Mouse (Mus musculus): ENCODE measurements around the gene App.

The App gene

DNA sequence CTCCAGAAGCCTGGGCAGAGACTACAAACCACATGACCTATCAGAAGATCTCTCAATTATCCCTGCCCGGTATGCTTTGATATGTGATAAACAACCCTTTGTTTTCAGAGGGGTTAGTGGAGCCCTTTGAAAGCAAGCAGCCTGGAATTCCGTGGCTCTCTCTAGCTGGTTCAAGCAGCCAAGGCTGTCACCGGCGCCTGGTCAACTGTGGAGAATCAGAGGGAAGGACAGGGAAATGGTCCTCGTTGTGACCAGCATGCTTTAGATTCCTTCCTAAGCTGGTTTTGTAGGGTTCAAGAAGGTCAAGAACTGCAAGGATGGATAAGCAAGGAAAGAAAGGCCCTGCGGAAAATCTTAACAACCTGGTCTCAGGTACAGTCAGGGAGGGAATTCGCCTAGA, 21.9 kb downstream of the App start:
- no peak for DNase-seq (ENCODE audit: low spot score in 2 of 2)

DNA sequence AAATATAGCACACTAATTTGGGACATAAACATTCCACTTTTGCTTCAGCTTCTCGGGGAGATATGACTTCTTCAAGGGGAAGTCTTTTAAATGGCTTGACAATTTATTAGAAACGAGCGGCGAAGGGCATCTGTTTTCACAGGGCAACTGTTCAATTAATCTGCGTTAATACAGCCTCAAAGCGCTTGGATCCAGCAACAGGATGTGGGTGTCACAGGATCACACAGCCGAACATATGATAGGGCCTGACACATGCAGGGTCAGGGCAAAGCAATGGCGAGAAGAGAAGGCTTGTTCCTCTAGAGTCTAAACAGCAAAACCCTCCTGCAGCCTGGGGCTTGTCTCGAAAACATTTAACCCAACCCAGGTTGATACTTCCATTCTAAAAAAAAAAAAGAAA, 22.7 kb downstream of the App start:
- no peak for DNase-seq (ENCODE audit: low spot score in 2 of 2)

DNA sequence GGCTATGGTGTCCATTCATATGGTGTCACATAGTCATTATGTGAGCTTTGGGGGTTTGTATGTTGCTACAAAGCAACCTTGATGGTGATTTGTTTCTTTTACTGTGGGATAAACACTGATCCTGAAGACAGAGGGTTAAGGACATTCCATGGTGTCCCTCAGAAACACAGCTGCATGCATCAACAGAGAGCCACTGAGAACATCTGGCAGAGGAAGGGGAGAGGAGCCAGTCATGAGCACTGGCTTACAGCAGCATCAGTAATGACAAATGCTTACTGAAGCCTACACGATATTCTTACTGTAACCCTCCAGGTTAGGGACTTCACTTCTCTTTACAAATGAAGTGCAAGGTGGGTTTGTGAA, 24.1 kb downstream of the App start:
- no peak for DNase-seq (ENCODE audit: low spot score in 2 of 2)

DNA sequence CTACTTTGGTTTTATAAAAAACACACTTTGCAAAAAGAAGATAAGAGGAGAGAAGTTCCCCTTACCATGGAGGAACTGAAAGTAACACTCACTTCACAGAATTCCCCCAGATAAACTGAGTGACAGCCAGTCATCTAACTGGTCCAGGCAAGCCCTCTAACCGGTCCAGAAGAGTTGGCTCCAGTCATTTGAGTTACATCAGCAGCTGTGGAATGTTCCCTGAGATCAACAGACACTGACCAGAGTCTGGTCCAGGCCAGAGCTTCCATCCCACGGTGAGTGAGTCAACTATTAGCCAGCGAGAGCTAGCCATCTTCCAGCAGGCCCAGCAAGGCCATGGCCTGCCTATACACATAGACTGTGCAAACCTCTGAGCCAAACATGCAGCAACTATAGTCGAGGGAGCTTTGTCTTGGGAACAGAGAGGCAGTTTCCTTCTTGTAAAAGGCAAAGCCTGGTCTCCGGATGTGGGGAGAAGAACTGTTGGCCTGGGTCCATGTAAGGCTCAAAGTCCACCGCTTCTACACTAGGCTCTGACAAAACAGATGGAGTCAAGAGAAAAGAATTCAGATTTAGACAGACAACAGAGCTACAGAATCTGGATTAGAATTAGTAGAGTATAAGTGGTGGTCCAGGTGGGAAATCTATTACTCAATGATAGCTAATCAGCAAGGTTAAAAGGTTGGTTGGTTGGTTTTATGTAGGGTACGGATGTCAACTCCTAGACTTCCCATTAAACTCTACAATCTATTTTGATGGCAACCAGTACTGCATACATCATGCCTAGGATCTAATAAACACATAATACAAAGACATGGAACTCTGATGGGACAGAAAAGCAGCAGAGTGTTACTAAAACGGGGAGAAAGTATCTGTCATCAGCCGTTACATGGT, 24.7 kb downstream of the App start:
- DNase-seq (ENCODE audit: low spot score in 2 of 2): no peak

DNA sequence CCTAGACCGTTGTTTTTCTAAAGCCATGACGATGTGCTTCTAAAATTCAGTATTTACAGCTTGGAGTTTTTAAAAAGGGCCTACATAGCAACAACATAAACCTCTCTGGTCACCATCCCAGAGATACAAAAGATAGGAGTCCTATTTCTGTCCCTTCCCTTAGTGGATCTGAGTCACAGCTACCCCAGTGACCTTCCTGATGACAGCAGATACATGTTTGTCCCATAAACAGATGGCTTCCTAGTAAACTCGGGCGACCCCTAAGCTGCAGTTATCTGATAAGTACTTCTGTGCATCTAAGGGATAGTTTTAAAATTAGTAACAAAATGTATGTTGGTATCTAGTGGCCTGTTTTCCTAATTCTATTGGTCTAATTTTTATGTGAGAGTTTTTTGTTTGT, 26.1 kb downstream of the App start:
- DNase-seq (ENCODE audit: low spot score in 2 of 2): no peak

DNA sequence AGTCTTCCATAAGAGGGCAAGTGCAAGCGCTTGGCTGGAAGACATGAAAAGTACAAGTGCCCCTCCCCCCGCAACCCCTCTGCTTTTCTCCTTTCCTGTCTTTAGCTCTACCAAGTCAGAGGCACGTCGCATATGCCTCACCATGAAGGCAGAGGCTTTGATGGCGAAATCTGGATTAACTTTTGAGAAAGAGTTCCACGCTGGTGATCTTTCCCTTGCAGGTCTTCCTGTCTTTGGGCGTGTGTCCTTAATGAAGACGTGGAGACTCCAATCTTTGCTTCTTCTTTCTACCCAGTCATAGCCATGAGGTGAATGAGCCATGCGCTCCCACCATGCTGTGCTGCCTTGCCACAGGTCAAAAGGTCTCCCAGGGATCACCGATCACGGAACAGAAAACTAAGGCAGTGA, 27.8 kb downstream of the App start:
- no peak for DNase-seq (ENCODE audit: low spot score in 2 of 2)

DNA sequence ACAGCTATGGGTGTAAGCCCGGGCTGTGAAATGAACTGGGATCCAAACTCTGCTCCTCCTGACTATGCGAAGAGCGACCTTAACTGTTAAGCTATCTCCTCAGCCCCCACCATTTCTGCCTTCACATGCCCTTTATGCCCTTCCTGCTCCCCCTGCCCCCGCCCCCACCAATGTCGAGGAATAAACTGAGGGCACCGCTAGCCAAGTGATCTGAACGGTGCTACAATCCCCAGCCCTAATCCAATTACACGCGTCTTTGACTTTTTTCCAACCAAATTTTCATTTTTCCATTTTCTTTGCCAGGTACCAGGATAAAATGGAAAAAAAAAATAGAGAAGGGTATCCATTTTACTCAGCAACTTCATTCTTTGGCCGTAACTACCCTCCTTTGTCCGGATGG, 28.2 kb downstream of the App start:
- DNase-seq (ENCODE audit: low spot score in 2 of 2): no peak

DNA sequence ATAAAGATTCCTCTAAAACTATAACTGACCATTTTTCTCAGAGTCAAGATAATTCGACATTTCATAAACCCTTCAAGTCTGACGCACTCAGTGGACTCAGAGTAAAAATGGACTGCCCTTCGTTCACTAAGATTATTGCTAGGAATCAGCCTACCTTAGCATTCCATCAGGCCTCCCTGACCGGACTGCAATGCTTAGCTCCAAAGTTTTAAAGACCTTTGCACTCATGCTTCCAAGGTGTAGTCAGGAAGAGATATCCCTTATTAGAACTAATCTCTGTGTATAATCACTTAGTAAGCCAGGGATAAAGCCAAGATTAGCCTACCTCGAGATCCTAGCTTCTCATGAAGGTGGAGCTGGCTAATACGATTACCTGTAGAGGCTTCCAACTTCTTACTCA, 29.2 kb downstream of the App start:
- no peak for DNase-seq (ENCODE audit: low spot score in 2 of 2)

DNA sequence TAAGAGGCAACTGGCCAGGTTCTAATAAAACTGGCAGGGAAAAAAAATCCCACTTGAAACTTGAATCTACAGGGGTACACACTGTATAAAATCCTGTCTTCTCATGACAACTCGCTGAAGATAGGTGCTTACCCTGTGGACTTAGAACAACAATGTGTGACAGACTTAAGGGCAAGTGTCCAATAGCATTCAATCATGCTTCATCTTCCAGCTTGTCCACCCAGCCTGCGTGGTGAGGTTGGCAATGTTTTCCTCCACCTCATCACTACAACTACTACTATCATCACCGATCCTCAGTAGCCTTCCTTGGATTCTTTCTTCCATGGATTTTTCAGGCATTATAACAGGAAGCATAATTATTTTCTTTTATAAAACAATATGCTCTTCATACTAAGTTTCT, 29.7 kb downstream of the App start:
- DNase-seq (ENCODE audit: low spot score in 2 of 2): no peak

DNA sequence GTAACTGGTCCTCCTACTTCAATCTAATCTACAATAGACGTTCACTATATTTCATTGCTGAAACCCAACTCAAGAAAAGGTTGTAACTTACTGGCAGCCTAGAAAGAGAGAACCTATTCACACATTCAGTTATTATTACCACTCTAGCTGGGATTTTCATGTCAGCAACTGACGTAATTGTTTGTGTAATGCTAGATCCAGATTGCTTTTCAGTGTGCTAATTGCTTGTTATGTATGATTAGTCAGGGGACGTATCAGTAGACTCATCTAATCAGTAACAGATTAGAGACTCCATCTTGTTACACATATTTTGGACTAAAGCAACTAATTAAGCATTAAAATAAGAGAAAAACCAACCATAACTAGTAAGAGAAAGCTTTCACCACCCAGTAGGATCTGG, 30.4 kb downstream of the App start:
- DNase-seq (ENCODE audit: low spot score in 2 of 2): no peak

DNA sequence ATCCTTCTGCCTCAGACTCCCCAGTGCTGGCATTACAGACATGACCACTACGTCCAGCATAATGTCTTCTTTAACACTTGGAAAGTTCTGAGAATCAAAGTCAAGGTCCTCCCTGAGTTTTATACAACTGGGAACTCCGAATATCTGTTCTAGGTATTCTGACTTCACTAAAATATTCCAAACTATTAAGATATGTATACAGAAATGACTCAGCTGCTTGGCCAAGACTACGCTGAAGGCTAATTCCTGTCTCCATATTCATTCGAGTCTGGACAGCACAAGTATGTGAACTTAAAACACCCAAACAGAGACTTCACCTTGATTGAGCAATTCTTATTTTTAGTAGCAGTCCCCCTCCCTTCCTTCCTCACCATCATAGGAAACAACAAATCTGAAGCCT, 32.2 kb downstream of the App start:
- no peak for DNase-seq (ENCODE audit: low spot score in 2 of 2)

DNA sequence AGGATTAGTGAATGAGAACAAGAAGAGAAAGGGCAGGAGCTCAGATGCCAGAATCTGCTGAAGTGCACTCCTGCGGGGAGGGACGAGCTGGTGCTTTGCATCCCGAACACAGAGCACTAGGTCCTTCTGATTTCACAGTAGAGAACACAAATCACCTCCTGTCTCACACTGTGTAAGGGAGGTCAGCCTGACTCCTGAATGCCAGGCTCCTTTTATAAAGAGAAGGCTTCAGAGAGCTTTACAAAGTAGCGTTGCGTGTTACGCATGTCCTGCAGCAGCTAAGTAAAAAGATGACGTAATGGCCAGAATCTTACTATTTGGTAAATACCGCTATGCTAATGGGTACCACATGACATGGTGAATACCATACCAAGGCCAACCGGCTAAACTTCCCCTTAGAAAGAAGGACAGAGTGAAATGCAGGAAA, 34.4 kb downstream of the App start:
- DNase-seq (ENCODE audit: low spot score in 2 of 2): no peak

DNA sequence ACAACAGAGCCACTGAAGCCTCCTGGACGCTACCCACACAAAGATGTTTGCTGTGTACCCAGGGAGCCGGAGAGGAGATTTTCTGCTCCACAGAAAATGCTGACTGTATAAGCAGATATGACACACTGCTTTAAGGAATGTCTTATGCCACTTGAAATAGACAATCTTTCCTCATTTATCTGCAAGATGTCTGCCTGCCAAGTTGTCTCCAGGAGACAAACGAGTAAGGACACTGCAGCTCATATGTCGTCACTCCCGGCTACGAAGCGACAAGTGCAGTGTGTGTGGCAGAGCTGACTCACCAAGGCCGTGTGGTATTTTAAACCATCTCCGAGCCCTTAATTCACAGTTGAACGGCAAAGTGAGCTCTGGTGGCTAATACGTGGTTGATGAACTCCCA, 36.2 kb downstream of the App start:
- no peak for DNase-seq (ENCODE audit: low spot score in 2 of 2)

DNA sequence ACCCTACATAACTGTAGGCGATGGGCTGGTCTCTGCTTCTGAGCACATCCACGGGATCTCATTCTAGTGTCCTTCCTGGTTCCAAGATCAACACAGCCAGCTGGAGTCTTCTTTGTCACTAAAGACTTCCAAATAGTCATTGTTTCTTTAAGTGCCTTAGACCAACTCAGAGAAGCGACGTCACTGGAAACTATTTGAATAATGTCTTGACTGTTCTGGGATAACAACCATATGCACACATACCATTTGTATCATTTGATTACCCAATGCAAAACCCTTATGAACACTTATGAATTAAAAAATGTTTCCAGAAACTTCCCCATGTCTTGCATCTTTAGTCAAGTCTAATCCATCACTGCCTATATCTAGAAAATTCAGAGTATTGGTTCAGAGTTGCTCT, 37.5 kb downstream of the App start:
- no peak for DNase-seq (ENCODE audit: low spot score in 2 of 2)

DNA sequence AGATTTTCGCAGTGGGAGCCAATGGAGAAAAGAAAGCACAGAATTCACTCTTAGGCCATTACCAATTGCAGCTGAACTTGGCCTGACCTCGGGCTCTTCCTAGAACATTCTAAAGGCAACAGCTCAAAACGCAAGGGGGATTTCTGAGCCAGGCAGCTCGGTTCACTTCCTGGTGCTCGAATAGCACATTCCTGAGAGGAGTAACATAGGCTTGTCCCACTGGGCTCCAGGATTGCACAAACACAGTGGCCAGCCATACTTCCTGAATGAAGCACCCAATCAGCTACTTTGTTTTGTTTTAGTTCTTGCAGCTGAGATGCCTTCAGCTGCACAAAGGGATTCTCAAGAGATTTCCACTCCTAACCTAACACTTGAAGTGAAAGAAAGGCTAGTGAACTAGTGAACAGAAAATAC, 40.1 kb downstream of the App start:
- DNase-seq (ENCODE audit: low spot score in 2 of 2): no peak

DNA sequence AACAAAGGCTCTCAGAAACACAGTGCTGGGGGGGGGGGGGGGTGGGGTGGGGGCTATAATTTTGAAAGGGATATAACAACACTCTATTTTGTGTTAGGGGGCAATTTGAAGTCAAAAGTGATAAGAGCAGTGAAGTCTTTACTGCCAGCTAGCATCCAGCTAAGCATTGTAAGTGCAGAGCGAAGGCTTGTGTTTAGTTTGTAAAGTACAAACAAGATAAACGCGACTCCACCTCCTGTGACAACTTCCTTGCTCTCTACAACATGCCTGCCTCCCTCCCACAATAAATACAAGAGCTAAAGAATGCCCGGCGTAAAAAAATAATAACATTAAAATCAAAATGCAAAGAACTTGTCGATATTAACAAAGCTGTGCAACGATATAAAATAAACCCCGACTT, 40.5 kb downstream of the App start:
- no peak for DNase-seq (ENCODE audit: low spot score in 2 of 2)

DNA sequence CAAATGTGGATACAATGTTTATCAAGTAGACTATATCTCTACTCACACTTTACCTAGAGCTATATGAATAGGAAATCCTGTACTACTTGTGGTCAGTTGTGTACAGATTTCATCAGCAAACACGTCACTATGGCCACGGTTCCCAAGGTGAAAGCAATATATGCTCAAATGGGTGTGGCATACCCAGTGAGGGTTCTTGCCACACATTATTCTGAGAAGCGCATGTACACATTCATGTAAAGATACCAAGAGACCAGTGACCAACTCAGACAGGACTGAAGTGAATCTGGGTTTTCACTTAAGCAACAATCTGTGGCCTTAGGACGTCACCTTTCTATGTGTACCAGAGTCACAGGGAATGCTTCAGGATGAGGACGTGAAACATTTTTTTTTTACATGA, 41.4 kb downstream of the App start:
- DNase-seq (ENCODE audit: low spot score in 2 of 2): no peak

DNA sequence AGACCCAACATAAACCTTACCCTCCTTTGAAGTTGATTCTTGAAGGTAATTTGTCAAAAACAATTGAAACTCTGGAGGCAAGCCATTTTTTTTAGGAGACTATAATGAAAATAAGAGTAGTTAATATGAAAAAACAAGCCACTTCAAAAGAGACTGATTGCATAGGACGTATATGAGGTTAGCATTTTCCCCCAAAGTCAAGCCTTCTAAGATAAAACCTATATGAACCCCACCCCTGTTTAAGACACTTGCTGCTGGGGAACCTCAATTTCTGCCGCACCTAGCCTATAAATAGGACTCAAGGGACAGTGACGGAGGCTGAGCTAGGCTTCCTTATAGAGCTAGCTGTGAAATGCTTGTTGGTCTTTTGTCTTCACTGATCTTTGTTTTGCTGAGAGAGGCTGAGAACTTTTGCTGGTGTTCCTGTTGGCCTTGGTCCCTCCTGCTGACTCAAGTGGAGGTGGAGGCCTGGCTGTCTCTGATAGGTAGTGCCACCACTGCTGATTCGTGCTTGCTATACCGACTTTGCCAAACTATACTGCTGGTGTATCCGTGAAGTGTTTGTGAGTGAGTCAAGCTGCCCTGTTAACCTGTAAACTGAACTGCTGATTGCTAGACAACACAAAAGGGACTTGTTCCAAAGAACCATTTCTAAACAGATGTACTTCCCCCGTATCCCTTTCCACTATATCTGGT, 42.6 kb downstream of the App start:
- DNase-seq (ENCODE audit: low spot score in 2 of 2): no peak

DNA sequence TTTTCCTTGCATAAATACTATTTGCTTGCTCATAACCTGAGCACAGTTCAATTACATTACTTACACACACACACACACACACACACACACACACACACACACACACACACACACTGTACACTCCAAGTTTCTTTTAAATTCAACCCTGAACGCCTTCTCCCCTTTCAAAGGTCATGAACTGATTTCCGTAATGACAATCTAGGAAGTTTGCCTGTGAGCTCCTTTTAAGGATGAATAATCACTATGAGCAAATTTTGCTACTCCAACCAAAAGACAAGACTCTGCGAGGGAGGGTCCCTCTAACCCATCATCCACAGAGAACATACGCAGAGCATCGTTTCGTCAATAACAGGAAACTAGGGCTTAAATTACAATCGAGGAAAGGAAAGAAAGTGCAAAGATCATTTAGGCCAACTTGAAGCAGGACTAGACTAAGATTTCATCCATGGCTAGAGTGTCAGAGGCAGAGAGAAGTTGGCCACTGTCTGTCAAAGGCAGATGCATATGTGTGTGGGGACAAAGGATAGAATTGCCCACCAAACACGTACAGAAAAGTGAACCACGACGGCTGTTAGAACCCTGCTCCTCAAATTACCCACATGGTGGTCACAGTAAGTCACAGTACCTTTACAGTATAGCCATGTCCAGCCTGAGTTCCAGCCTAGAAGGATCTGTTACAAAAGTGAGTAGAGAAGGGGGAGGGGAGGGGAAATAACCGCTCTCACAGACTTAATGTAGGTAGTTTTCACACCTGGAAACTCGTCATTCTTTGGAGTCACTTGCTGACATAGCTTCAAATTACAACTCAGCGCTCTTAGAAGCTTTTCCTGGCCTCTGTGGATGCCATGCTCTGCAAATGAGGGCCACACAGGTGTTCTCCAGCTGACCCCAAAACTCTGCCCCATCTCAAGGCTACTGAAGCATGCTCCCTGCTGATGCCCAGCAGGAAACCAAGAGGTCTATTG, 44.6 kb downstream of the App start:
- DNase-seq (ENCODE audit: low spot score in 2 of 2): no peak

DNA sequence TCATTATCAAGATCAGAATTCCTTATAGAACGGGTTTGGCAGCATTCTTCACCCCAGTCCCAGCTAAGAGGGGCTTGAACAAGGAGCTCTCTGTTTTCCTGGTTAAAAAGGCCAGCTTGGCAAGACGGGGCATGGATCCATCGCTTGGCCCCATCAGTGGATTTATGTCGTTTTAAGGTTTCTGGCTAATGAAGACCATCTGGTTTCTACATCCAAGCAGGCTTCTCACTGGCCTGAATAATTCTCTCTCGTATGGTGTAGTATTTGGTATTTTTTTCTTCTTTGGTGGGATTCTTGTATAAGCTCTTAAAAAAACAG, 45.3 kb downstream of the App start:
- DNase-seq (ENCODE audit: low spot score in 2 of 2): no peak

DNA sequence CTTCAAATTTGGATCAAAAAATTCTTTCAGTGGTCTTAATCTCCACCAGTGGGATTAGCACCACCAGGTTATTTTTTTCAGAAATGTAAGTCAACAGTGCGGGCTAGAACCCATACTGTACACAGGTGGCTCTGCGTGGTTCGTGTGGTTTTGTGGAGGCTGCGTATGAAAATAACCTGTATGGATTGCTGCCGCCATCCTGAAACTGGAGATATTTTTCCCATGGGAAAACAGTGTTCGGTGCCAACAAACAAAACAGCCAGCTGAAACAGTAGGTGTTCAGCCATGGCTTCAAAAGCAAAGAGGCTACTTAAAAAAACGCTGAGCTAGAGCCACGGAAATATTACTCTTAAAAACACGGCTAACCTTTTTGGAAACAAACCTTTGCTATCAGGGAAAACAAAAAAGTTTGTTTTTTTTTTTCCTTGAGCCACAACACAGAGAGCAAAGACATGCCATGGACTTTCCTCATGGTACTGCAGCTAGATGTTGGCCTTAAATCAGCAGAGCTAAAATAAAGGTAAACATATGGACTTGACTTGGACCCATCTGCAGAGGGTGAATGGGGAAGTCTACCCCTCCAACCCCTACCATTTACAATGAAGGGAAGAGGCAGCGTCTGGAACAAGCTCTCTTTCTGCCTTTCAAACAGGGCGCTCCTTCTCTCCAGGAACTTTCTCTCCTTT, 45.8 kb downstream of the App start:
- DNase-seq (ENCODE audit: low spot score in 2 of 2): no peak

DNA sequence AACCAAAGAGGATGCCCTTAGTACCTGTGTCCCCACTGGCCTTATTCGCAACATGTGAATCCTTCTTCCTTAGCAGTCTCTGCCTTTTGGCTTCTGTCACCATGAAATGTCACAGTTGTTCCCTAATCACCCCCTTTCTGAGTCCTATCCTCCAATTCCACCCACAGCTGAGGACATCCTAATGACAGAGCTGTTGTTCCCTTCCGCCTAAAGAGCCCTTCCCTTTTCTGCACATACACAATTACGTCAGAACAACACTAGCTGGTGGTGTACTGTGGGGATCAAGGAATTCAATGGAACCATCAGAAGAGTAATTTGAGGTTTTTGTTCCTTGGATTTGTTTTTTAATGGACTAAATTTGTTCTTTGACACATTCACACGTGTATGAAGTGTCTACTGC, 48.9 kb downstream of the App start:
- no peak for DNase-seq (ENCODE audit: low spot score in 2 of 2)
